Comparison of ENCODE assay signal across 13 mouse cellular contexts in genomic region chr15:32623037-32623739, GRCm38 (mm10).
"Had no signal": no experiment of that assay in that cellular context is flagged by ENCODE, and none has a peak within 500 bp of the region (broad histone marks: within the 10 kb centered on the region; RNA-seq: fewer than 3 reads in every experiment).

No protein-coding gene starts in this region.

- H3K9ac ChIP-seq: limb, embryonic 12.5 days; liver, embryonic 13.5 days; liver, postnatal 0 days; midbrain, embryonic 13.5 days; neural tube, embryonic 15.5 days had no signal

- H3K4me2 ChIP-seq: limb, embryonic 12.5 days; liver, embryonic 13.5 days; midbrain, embryonic 13.5 days; neural tube, embryonic 15.5 days had no signal

- DNase-seq: kidney, adult 2 months; kidney, postnatal 25 days; liver; liver, embryonic 13.5 days; liver, postnatal 0 days; right cerebral cortex, adult 18-20 months; spleen, adult 18-20 months; thymus, postnatal 4 days had no signal

- ATAC-seq: liver, postnatal 0 days; midbrain, embryonic 13.5 days had no signal

- H3K36me3 ChIP-seq: limb, embryonic 12.5 days; liver, embryonic 13.5 days; midbrain, embryonic 13.5 days; neural tube, embryonic 15.5 days had no signal

- H3K27ac ChIP-seq: left cerebral cortex, adult 2 months; limb, embryonic 12.5 days; liver, embryonic 13.5 days; midbrain, embryonic 13.5 days; neural tube, embryonic 15.5 days had no signal

- H3K9me3 ChIP-seq: limb, embryonic 12.5 days; liver, embryonic 13.5 days; midbrain, embryonic 13.5 days; neural tube, embryonic 15.5 days had no signal

- H3K27me3 ChIP-seq: limb, embryonic 12.5 days; liver, embryonic 13.5 days; midbrain, embryonic 13.5 days; neural tube, embryonic 15.5 days had no signal

- H3K4me1 ChIP-seq: liver, embryonic 13.5 days; midbrain, embryonic 13.5 days; neural tube, embryonic 15.5 days had no signal

- H3K4me3 ChIP-seq: left cerebral cortex, adult 2 months; limb, embryonic 12.5 days; liver, embryonic 13.5 days; midbrain, embryonic 13.5 days; myocyte; neural tube, embryonic 15.5 days had no signal
